Mouse (Mus musculus) testis, postnatal 14 days (tissue): ENCODE results near the gene Mfap2.

Source experiments
- DNase-seq: peaks from one replicate; pipeline ENCODE4 v3.0.0; 2021; ENCODE audit warnings: low spot score

Mfap2 gene

GRCm38 (mm10) chr4:141010118-141010517 lies at the start of gene Mfap2:
TSS of gene Mfap2 (plus strand) at chr4:141010418.
- no peak for DNase-seq

GRCm38 (mm10) chr4:140960781-140961466 lies 49.3 kb upstream of the Mfap2 start, which contains the start of gene Sdhb:
TSS of gene Sdhb (plus strand) at chr4:140961203.
- peak; percentile 99 for DNase-seq

GRCm38 (mm10) chr4:140961467-140962206 lies 48.6 kb upstream of the Mfap2 start:
- DNase-seq, result no peak

DNA sequence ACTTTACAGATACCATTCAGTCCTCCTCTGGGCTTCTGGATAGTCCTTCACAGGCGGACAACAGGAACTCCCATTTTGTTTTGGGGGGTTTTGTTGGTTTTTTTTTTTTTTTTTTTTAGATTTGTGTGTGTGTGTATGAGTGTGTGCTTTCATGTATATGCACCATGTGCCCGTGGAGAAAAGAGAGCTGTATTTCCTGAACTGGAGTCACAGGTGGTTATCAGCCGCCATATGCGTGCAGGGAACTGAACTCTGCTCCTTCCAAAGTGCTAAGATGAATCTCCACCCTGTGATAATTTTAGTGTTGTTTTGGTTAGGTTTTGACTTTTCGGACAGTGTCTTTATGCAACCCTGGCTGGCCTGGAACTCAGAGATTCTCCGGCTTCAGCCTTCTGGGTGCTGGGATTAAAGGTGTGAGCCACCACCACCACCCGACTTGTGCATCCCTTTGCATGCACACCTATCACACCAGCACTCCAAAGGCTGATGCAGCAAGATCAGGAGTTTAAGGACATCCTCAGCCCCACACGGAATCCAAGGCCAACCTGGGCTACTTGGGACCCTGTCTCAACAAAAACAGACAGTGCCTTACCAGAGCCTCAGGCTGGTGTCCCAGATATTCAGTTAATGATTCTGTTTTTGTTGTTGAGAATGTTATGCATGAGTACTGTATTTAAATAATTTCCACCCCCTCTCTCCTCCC lies 47.9 kb upstream of the Mfap2 start:
- DNase-seq, result no peak

DNA sequence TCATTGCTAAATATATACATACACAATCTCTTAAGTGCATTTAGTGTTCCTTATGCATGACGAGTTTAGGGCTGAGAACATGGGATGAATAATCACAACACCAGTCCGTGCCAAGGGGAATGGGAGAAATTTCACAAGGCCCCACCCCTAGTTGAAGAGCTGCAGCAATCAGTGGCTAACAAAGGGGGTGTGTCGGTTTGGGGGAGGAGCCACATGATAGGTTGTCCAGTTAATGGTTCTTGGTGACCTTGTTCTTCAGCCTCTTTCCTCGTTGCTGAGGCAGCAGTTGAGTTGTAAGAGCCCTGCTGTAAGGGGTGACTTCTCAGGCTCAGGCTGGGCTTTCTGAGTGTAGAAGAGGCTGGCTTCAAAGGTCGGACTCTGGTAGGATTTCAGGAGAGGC lies 47.3 kb upstream of the Mfap2 start:
- peak; percentile 47 for DNase-seq

DNA sequence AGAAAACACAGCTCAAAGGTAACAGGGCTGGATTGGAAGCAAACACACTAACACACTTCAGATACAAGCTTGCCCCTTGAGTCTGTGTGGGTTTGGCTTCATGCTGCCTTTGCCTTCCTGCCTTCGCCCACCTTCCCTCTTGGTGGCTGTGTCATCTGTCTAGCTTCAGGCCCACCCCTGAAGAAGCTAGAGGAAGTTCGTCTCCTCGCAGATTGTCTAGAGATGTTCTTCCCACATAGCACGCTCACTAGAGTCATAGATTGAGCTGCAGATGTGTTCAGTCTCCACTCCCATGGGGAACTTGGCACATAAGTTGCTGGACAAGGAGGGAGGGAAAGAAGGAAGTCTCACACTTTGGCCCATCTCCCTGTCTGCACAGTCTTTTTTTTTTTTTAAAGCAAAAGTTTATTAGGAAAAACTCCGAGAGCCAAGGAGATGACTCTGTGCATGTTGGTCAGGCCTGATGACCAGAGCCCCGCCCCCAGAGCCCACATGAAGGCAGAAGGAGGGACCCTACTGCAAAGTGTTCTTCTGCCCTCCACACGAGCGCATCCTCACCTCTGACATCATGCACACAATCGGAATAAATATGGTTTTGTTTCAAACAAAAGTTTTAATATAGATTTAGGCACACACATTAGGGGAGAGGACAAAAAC lies 46.1 kb upstream of the Mfap2 start:
- DNase-seq, result no peak

- DNase-seq, result peak; percentile 57
Observed at GRCm38 (mm10) chr4:140964620-140965019, 45.6 kb upstream of the Mfap2 start.

GRCm38 (mm10) chr4:140967386-140968159 lies 42.6 kb upstream of the Mfap2 start:
- peak; percentile 62 for DNase-seq

DNA sequence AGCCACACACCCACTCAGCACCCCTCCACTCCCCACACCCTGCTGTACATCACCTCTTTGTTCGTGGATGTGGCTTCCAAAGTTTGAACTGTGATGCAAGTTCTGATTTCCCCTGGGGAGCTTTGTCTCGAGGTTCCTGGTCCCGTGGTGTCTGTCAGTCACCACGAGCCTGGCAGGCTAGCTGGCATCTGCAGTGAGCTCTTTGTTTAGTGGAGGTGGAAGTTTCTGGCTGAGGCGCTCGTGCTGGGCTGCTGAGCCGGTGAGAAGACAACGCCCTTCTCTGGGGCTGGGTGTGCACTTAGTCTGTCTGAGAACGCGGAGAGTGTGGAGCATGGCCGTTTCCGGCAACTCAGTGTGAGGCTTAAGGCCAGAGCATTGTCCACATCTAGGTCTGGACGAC lies 38.5 kb upstream of the Mfap2 start:
- DNase-seq, result no peak

DNA sequence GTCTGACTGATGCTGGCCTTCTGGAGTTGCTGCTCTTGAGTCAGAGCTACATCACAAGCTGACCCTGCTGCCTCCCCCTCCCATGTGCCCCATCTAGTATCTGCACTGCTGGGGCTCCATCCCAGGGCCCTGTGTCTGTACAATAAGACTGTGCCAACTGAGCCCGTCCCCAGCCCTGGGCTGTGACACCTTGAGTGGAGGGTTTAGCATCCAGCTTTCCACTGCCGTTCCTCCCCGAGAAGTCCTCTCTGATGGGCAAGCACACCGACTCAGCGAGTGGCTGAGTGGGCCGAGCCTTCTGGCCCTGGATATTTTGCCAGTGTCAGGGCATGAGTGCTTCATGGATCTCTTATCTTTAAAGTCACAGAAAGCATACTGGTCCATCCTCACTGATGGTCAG lies 35.8 kb upstream of the Mfap2 start:
- no peak for DNase-seq

DNA sequence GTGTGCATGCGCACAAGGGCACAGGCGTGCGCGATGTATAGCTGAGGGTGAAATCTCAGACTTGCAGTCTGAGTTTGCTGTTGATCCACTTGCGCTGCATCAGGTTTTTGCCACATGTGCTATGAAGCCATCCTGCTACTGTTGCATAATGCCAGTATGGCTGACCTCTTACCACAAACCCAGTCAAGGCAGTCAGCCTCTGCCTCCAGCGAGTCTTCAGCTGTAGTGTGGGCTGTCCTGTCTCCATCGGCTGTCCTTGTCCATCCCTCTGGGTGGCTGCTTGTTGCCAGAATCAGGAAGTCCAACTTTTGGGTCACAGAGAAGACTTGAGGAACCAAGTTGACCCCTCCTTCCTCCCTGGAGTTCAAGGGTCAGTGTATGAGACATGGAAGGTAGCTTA lies 34.9 kb upstream of the Mfap2 start:
- DNase-seq, result no peak

- no peak for DNase-seq
Observed at GRCm38 (mm10) chr4:140977278-140977677, 32.9 kb upstream of the Mfap2 start.

- no peak for DNase-seq
Observed at GRCm38 (mm10) chr4:140977886-140978692, 32.1 kb upstream of the Mfap2 start.

- DNase-seq, result peak; percentile 46
Observed at GRCm38 (mm10) chr4:140981605-140982004, 28.6 kb upstream of the Mfap2 start.

DNA sequence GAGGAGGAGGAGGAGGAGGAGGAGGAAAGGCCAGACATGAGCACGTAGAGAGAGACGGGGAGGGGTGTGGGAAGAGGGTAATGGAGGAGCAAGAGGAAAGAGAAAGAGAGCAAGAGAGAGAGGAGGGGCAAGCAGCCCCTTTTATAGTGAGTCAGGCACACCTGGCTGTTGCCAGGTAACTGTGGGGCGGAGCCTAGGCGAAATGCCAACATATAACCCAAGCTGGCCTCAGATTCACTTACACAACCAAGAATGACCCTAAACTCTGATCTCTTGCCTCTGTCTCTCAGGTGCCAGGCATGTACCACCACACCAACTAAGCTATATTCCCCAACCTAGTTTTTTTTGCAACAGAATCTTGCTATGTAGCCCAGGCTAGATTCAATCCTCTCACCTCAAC lies 27.4 kb upstream of the Mfap2 start:
- DNase-seq, result no peak

DNA sequence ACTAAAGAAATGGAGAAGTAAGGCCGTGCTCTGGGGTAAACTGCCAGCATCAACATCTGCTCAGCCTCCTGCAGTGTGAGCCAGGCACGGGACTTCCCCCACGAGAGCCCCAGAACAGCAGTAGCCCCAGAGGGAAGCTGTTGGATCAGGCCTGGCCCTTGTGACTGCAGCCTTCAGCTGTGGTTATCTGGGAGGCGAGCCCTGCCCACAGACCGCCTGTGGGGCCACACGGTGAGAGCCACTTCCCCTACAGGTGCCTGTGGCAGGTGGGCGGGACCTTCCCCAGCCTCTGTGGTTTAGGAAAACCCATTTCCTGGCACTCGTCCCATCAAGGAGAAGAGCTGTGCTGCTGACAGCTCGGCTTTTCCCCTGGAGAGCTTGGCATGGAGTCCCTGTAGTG lies 26.8 kb upstream of the Mfap2 start:
- DNase-seq, result peak; percentile 31

DNA sequence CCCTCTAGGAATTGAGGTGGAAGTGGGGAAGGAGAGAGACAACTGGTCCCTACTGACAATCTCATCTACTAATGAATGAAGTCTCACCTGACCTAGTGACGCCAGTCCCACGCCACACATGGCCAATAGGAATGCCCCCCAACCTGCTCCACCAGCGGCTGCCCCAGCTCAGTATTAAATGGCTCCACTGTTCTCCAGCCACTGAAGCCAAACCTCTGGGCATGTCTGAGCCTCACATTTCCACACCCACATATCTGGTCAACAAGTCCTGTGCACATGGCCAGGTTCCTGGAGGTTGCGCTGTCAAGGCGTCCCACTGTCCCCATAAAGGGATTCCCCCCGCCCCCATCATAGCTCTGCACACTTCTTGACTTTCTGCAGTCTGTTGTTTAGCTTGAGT lies 25.7 kb upstream of the Mfap2 start:
- DNase-seq, result no peak

DNA sequence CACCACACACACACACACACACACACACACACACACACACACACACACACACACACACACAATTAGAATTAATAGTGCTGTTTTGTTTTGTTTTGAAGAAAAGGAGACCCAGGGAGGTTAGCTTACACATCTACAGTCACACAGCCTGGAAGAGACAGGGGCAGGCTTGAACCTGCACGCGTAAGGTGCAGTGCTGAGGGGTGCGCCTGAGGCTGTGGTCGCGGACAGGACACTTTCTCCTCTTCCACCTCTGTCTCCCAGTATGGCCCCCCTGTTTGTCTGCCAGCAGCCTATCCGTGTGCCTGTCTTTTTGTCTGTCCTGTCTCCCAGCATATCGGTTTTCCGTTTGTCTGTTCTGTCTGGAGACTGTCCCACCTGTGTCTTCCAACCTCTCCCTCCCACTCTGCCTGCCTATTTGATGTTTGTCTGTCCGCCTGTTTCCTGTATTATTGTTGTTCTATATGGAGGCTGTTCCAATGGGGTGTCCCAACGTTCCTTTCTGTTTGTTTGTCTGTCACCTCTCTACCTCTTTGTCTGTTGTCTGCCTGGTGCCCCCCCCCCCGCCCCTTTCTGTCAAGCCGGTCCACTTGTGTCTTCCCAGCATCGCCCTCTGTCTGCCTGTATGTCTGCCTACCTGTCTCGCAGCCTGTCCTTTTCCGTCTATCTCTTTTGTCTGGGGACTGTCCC lies 24.1 kb upstream of the Mfap2 start:
- no peak for DNase-seq

DNA sequence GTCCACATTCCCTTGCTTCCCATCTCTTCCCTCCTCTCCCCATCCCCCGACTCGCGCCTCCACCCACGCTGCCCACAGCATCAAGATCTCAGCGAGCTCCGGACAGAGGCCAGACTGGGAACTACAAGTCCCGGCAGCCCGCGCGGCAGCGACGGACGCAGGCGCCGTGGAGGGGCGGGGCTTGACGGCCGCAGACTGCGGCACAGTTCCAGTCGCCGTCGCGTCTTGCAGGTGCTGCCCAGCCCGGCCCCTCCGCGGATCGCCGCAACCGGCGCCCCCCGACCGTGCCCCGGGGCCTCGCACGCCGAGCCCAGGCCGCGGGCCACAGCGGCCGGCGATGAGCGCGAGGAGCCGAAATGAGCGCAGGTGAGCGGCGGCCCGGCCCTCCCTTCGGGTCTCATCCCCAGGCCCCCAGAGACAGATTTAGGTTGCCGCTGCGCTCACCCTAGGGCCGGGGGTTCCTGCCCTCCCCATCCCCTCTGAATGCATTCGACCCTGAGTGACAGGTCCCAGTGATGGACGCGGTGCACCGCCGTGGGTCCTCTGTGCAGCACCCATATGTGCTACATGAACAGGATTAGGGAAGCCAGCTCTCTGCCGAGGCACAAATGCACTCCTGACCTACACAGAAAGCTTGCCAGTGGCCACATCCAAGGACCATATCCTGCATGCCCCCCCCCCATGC lies 23.4 kb upstream of the Mfap2 start, which contains the start of gene Atp13a2:
TSS of gene Atp13a2 (plus strand) at position 163 of the 685 bp plus-strand sequence.
- DNase-seq, result peak; percentile 89
